Mouse (Mus musculus): ENCODE measurements around the gene Tmem150c. TPM values are rescaled to one million over a fixed set of nuclear protein-coding genes. Genes with fewer than 3 reads are reported as not detected.

The Tmem150c gene
- polyA plus RNA-seq, 1 experiment = not detected

- TF ChIP-seq POLR2A (IDR thresholded peaks at IDR 0.05; ENCODE audit: insufficient read length, low read depth) = no peak
- TF ChIP-seq MYOG (IDR thresholded peaks at IDR 0.05; ENCODE audit: control insufficient read depth in 1 of 3, insufficient read depth in 1 of 3, insufficient read length in 2 of 3, low read depth in 2 of 3) = no peak
- no peak for TF ChIP-seq CEBPB (IDR thresholded peaks at IDR 0.05; ENCODE audit: insufficient read depth, poor library complexity, severe bottlenecking)
- TF ChIP-seq MYOD1 (IDR thresholded peaks at IDR 0.05; ENCODE audit: control insufficient read depth in 1 of 3, insufficient read length in 2 of 3, low read depth in 2 of 3) = no peak
- no peak for TF ChIP-seq USF1 (IDR thresholded peaks at IDR 0.05; ENCODE audit: low read depth)
- TF ChIP-seq E2F4 (IDR thresholded peaks at IDR 0.05; ENCODE audit: insufficient read depth) = no peak
- TF ChIP-seq TCF3 (IDR thresholded peaks at IDR 0.05; ENCODE audit: insufficient read length, low read depth) = no peak
- no peak for TF ChIP-seq TCF12 (IDR thresholded peaks at IDR 0.05; ENCODE audit: insufficient read depth, poor library complexity, severe bottlenecking)
- no peak for TF ChIP-seq SRF (IDR thresholded peaks at IDR 0.05; ENCODE audit: control insufficient read depth, insufficient read length, low read depth)
- TF ChIP-seq POLR2AphosphoS2 (IDR thresholded peaks at IDR 0.05; ENCODE audit: insufficient read length, low read depth) = no peak
- no peak for TF ChIP-seq MAX (IDR thresholded peaks at IDR 0.05; ENCODE audit: low read depth)
- TF ChIP-seq REST (IDR thresholded peaks at IDR 0.05; ENCODE audit: insufficient read depth, insufficient read length) = no peak
- Histone ChIP-seq H3K4me3 (no peak overlapping the region), H3K36me3 (ENCODE audit: control insufficient read depth, insufficient read depth) (no peaks in the 10 kb centered on the region), H3K27me3 (ENCODE audit: control insufficient read depth, insufficient read depth, insufficient read length) (peaks cover 10% of the 10 kb centered on the region), H3ac (ENCODE audit: control insufficient read depth, insufficient read length) (no peak overlapping the region), H3K4me2 (ENCODE audit: low read depth) (no peak overlapping the region), H3K79me2 (ENCODE audit: control insufficient read depth, insufficient read depth) (no peaks in the 10 kb centered on the region)
Observed at GRCm38 (mm10) chr5:100158791-100159637, 594 bp downstream of the Tmem150c start.

- peaks cover 10% of the 10 kb centered on the region for H3K27me3 ChIP-seq (ENCODE audit: control insufficient read depth, insufficient read depth, insufficient read length)
- H3K4me3 ChIP-seq = no peak overlapping the region
- TF ChIP-seq POLR2AphosphoS2 (IDR thresholded peaks at IDR 0.05; ENCODE audit: insufficient read length, low read depth) (no peak), MYOD1 (IDR thresholded peaks at IDR 0.05; ENCODE audit: control insufficient read depth in 1 of 3, insufficient read length in 2 of 3, low read depth in 2 of 3) (no peak)
- H3K36me3 ChIP-seq (ENCODE audit: control insufficient read depth, insufficient read depth) = no peaks in the 10 kb centered on the region
- H3ac ChIP-seq (ENCODE audit: control insufficient read depth, insufficient read length) = no peak overlapping the region
- H3K79me2 ChIP-seq (ENCODE audit: control insufficient read depth, insufficient read depth) = no peaks in the 10 kb centered on the region
- H3K4me2 ChIP-seq (ENCODE audit: low read depth) = no peak overlapping the region
Observed at GRCm38 (mm10) chr5:100158301-100158700, 1.3 kb downstream of the Tmem150c start.

DNA sequence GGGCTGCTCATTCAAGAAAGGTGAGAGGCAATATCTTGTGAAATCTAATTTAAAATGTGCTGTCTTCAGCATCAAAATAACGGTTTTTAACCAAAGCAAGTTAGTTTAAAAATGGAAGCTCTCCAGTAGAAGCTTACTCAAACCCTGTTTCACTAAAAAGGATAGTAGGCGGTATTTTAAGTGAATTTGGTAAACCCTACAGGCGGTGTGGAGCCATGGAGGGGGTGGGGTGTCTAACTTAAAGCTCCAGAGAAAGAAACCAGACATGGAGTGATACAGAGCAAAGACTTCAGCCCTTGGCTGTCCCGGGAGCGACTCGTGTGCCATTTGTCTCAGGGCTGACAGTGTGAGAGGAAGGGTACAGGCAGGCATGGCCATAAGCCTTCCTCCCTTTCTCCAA, 4.0 kb downstream of the Tmem150c start:
- no peaks in the 10 kb centered on the region for H3K36me3 ChIP-seq (ENCODE audit: control insufficient read depth, insufficient read depth)
- peaks cover 10% of the 10 kb centered on the region for H3K27me3 ChIP-seq (ENCODE audit: control insufficient read depth, insufficient read depth, insufficient read length)
- no peak overlapping the region for H3ac ChIP-seq (ENCODE audit: control insufficient read depth, insufficient read length)
- TF ChIP-seq POLR2A (IDR thresholded peaks at IDR 0.05; ENCODE audit: insufficient read length, low read depth) (no peak), TCF12 (IDR thresholded peaks at IDR 0.05; ENCODE audit: insufficient read depth, poor library complexity, severe bottlenecking) (no peak), MAX (IDR thresholded peaks at IDR 0.05; ENCODE audit: low read depth) (no peak), MYOG (IDR thresholded peaks at IDR 0.05; ENCODE audit: control insufficient read depth in 1 of 3, insufficient read depth in 1 of 3, insufficient read length in 2 of 3, low read depth in 2 of 3) (no peak), SRF (IDR thresholded peaks at IDR 0.05; ENCODE audit: control insufficient read depth, insufficient read length, low read depth) (no peak), REST (IDR thresholded peaks at IDR 0.05; ENCODE audit: insufficient read depth, insufficient read length) (no peak), POLR2AphosphoS2 (IDR thresholded peaks at IDR 0.05; ENCODE audit: insufficient read length, low read depth) (no peak), CEBPB (IDR thresholded peaks at IDR 0.05; ENCODE audit: insufficient read depth, poor library complexity, severe bottlenecking) (no peak), USF1 (IDR thresholded peaks at IDR 0.05; ENCODE audit: low read depth) (no peak)
- no peaks in the 10 kb centered on the region for H3K79me2 ChIP-seq (ENCODE audit: control insufficient read depth, insufficient read depth)
- no peak overlapping the region for H3K4me2 ChIP-seq (ENCODE audit: low read depth)
- H3K4me3 ChIP-seq = no peak overlapping the region

DNA sequence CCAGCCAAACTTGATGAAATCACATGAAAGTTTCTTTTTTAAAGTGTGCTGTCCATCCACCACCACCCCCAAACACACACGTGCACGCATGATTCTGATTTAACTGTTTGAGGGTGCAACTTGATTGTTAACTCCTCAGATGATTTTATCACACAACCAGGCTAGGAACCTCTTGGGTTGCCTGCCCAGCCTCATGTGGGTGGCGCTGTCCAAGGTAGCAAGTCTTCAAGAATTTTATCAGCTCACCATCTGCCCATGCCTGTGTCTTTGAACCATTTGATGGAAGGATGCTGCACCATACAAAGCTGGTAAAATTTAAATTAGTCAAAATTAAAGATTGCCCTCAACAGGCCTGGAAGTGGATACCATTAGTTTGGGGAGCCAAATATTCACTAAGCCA, 9.6 kb downstream of the Tmem150c start:
- H3ac ChIP-seq (ENCODE audit: control insufficient read depth, insufficient read length) = no peak overlapping the region
- no peaks in the 10 kb centered on the region for H3K79me2 ChIP-seq (ENCODE audit: control insufficient read depth, insufficient read depth)
- no peak overlapping the region for H3K4me2 ChIP-seq (ENCODE audit: low read depth)
- no peak overlapping the region for H3K4me3 ChIP-seq
- H3K27me3 ChIP-seq (ENCODE audit: control insufficient read depth, insufficient read depth, insufficient read length) = no peaks in the 10 kb centered on the region
- no peaks in the 10 kb centered on the region for H3K36me3 ChIP-seq (ENCODE audit: control insufficient read depth, insufficient read depth)
- TF ChIP-seq REST (IDR thresholded peaks at IDR 0.05; ENCODE audit: insufficient read depth, insufficient read length) (peak; percentile 65), SRF (IDR thresholded peaks at IDR 0.05; ENCODE audit: control insufficient read depth, insufficient read length, low read depth) (no peak)

GRCm38 (mm10) chr5:100144836-100145235, 14.8 kb downstream of the Tmem150c start:
- Histone ChIP-seq H3K4me2 (ENCODE audit: low read depth) (no peak overlapping the region), H3K36me3 (ENCODE audit: control insufficient read depth, insufficient read depth) (no peaks in the 10 kb centered on the region), H3K4me3 (no peak overlapping the region), H3K79me2 (ENCODE audit: control insufficient read depth, insufficient read depth) (no peaks in the 10 kb centered on the region), H3ac (ENCODE audit: control insufficient read depth, insufficient read length) (no peak overlapping the region), H3K27me3 (ENCODE audit: control insufficient read depth, insufficient read depth, insufficient read length) (peaks cover 4% of the 10 kb centered on the region)
- no peak for TF ChIP-seq TCF3 (IDR thresholded peaks at IDR 0.05; ENCODE audit: insufficient read length, low read depth)
- TF ChIP-seq MYOD1 (IDR thresholded peaks at IDR 0.05; ENCODE audit: control insufficient read depth in 1 of 3, insufficient read length in 2 of 3, low read depth in 2 of 3) = no peak

Data from myocyte (in vitro differentiated cells).